Mouse (Mus musculus) hindbrain, embryonic 12.5 days (tissue): Measurements from ENCODE around the gene Icam5. TPM values are rescaled to one million over a fixed set of nuclear protein-coding genes. Genes with fewer than 3 reads are reported as not detected.

Source experiments
- microRNA counts: library from miRNA; unstranded; fragments of <30 nt; microRNA quantifications from one replicate; lab custom pipeline; 2017
- microRNA-seq: library from miRNA; unstranded; fragments of <30 nt; microRNA quantifications from one replicate; pipeline ENCODE4, GENCODE M21; 2017
- polyA plus RNA-seq: library from polyadenylated mRNA; unstranded; fragments of >200 nt; fragmentation: Nextera tagmentation; extraction: Ambion mirVana; gene quantifications from 2 replicates; pipeline ENCODE4 v1.2.1, GENCODE M21; 2016

The Icam5 gene
- polyA plus RNA-seq, 1 experiment from 2014 or later: 0.13 TPM

MicroRNAs within 50 kb of the gene (microRNA counts, 519-probe panel; counts per million panel counts)
- microRNA mmu-miR-1900 (lab: Ali Mortazavi, UCI): 4,063 counts per million, percentile 82 among the panel's probes with 10 or more counts

Small RNA genes within 50 kb of the gene (microRNA-seq; reads per million reads assigned to microRNA genes)
- gene Mir1900: not detected
- gene Mir7082: 1.1 reads per million

Other genes with a start within 250 kb of the Icam5 start
- 1.5 and 2.0 TPM in 2 replicates for gene Col5a3, start 217.0 kb upstream of the Icam5 start, polyA plus RNA-seq
- gene Rdh8, start 213.6 kb upstream of the Icam5 start, polyA plus RNA-seq: not detected in 2 replicates
- 2.0 and 2.4 TPM in 2 replicates for gene A230050P20Rik, start 163.4 kb upstream of the Icam5 start, polyA plus RNA-seq
- 4.8 and 5.5 TPM in 2 replicates for gene Angptl6, start 152.3 kb upstream of the Icam5 start, polyA plus RNA-seq
- 55.1 and 59.5 TPM in 2 replicates for gene Ppan, start 143.9 kb upstream of the Icam5 start, polyA plus RNA-seq
- 282 and 283 TPM in 2 replicates for gene Eif3g, start 133.4 kb upstream of the Icam5 start, polyA plus RNA-seq
- 95.2 and 102 TPM in 2 replicates for gene Dnmt1, start 72.2 kb upstream of the Icam5 start, polyA plus RNA-seq
- 22.1 and 26.5 TPM in 2 replicates for gene S1pr2, start 55.3 kb upstream of the Icam5 start, polyA plus RNA-seq
- 103 and 106 TPM in 2 replicates for gene Mrpl4, start 29.3 kb upstream of the Icam5 start, polyA plus RNA-seq
- 5.2 and 5.5 TPM in 2 replicates for gene Icam1, start 16.1 kb upstream of the Icam5 start, polyA plus RNA-seq
- 1.7 and 2.1 TPM in 2 replicates for gene Icam4, start 2.7 kb upstream of the Icam5 start, polyA plus RNA-seq
- gene Zglp1, start 35.0 kb downstream of the Icam5 start, polyA plus RNA-seq: 2.4 TPM in 1 of 2 replicates, not detected in the other
- gene Gm49373, start 41.0 kb downstream of the Icam5 start, polyA plus RNA-seq: 1.3 TPM in 2 replicates
- gene Fdx1l, start 41.5 kb downstream of the Icam5 start, polyA plus RNA-seq: 46.4 and 48.4 TPM in 2 replicates
- gene Gm38431, start 59.9 kb downstream of the Icam5 start, polyA plus RNA-seq: 1.6 and 2.5 TPM in 2 replicates
- gene Raver1, start 59.9 kb downstream of the Icam5 start, polyA plus RNA-seq: 58.8 and 66.9 TPM in 2 replicates
- 16.3 and 18.1 TPM in 2 replicates for gene Tyk2, start 99.2 kb downstream of the Icam5 start, polyA plus RNA-seq
- gene Cdc37, start 117.9 kb downstream of the Icam5 start, polyA plus RNA-seq: 271 and 274 TPM in 2 replicates
- gene Pde4a, start 133.6 kb downstream of the Icam5 start, polyA plus RNA-seq: 11.4 and 11.7 TPM in 2 replicates
- 54.8 and 55.6 TPM in 2 replicates for gene Keap1, start 207.3 kb downstream of the Icam5 start, polyA plus RNA-seq
- 1.5 and 1.9 TPM in 2 replicates for gene S1pr5, start 216.4 kb downstream of the Icam5 start, polyA plus RNA-seq
- gene Atg4d, start 233.2 kb downstream of the Icam5 start, polyA plus RNA-seq: 43.4 and 46.8 TPM in 2 replicates